Mouse (Mus musculus) inflammation-experienced regulatory T-cells (primary cell): ENCODE results near the gene Copb2. TPM values are rescaled to one million over a fixed set of nuclear protein-coding genes. Genes with fewer than 3 reads are reported as not detected.

Experiments
- polyA plus RNA-seq, 2 experiments: library from polyadenylated mRNA; unstranded; fragments of 100-300 nt; shearing (Covaris generic); gene quantifications; one replicate each; pipeline ENCODE4 v1.2.1; 2017

Gene Copb2
- 100 to 1,000 TPM; 118 to 125 TPM for polyA plus RNA-seq

DNA sequence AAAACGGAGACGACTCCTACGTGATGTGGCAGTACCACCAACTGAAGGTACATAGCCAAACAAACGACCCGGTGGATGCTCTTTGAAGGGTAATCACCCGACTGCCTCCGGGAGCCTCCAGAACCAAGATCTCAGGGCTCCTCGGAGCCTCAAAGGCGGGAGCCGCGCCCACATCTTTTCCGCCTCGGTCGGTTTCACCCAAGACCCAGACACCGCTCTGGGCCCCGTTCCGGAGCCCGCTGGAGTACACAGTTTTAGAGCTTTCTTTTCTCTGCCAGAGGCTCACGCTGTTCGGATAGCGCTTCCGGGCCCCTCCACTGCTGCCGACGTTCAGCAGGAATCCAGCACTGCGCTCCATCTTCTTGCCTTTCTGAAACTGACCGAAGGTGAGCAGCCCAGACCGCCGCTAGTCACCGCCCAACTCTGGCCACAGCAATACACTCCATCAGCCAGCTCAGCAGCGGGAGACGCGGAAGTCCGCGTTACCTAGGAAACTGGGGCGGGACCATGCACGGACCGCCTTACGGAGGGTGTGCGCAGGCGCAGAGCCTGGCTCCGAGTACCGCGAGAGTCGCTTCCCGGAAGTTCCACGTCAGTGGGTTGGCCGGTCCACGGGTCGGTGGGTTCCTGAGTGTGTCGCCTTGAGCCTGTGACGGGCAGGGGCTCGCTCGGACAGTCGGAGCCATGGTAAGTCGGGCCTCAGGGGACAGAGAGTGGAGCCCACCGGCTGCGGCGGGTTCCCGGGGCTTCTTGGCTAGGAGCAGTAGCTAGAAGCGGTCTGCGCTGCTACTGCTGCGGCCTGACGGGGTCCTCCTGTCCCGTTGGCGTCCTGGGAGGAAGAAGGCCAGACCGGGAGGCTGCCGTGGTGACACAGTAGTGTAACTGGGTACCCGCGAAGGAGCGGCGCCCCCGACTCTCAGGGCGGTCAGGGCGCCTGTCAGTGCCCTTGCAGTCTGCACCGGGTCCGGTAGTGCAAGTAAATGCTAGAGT is at the start of gene Copb2:
Copb2 (plus strand) TSS at position 585 of the 990 bp plus-strand sequence.

DNA sequence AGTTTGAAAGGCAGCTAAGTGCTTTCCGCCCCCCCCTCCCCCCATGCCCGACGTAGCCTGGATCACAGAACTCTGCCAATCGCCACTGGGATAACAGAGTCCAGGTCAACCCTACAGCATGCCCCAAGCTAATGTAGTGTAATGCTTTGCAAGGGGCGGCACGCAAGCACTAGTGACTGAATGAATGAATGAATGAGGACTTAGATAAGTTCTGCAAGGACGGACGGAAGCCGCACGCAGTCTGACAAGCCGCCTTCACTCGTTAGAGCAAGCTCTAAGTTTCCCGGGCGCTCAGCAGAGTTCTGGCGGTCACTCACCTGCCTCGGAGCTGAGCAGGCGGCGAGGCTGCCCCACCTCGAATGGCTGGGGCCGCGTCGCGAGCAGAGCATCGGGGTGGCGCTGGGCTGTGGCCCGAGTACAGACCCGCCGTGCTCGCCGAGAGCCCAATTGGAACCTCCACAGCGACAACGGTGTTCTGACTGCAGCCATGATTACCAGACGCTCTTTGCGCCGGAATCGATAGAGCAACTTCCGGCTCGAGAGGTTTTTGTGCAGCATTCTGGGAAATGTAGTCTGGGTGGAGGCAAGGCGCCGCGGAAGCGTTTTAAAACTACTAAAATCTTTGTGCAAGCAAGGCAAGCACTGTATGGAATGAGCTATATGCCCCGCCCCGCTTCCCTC is 37.8 kb downstream of the Copb2 start, which contains the start of gene Mrps22:
Mrps22 (minus strand) TSS at position 505 of the 681 bp plus-strand sequence.

Other genes starting within 250 kb of the Copb2 start
- gene Rbp1, start 140.8 kb upstream of the Copb2 start, polyA plus RNA-seq: under 1 TPM in 1 of 2 experiments, not detected in 1; 0.13 TPM
- 1 to 10 TPM in 1 of 2 experiments, under 1 TPM in 1; 0.24 to 1.5 TPM for gene Rbp2, start 77.6 kb upstream of the Copb2 start, polyA plus RNA-seq
- 10 to 100 TPM; 18.1 to 20.0 TPM for gene Mrps22, start 37.9 kb downstream of the Copb2 start, polyA plus RNA-seq